Mouse (Mus musculus) embryonic facial prominence, embryonic 14.5 days (tissue): ENCODE measurements around the gene N4bp2l2. TPM values are rescaled to one million over a fixed set of nuclear protein-coding genes. Genes with fewer than 3 reads are reported as not detected.
"Not testable (repeated sequence)": the region's sequence is repeated elsewhere in the genome, so short reads cannot be mapped to it uniquely, and the experiment has no call there.

Experiments
- ATAC-seq: fragments of 200-750 bp; cut with Nextera tagmentation; 2 replicates; pipeline ENCODE4 v1.8.0; 2017; ENCODE audit warnings: low read depth, moderate number of reproducible peaks, moderate TSS enrichment
- DNase-seq: peaks from one replicate; pipeline ENCODE4 v3.0.0-alpha.2; 2015; ENCODE audit warnings: low spot score
- H3K27ac ChIP-seq: fragments of 300-500 bp; sonication (generic); replicated peaks from 2 replicates; pipeline ENCODE4 v1.5.1; 2014; ENCODE audit warnings: low read depth, mild to moderate bottlenecking, low read length, moderate library complexity
- H3K27me3 ChIP-seq: fragments of 300-500 bp; sonication (generic); replicated peaks from 2 replicates; pipeline ENCODE4 v1.6.1; 2014; ENCODE audit warnings: low read length; ENCODE audit not compliant: control insufficient read depth, insufficient read depth
- H3K36me3 ChIP-seq: fragments of 300-500 bp; sonication (generic); 2 replicates; pipeline ENCODE4 v1.6.1; 2014; ENCODE audit warnings: low read length, mixed read lengths; ENCODE audit not compliant: control insufficient read depth, insufficient read depth
- H3K4me1 ChIP-seq: fragments of 300-500 bp; sonication (generic); 2 replicates; pipeline ENCODE4 v1.6.1; 2014; ENCODE audit warnings: antibody characterized with exemption, low read length; ENCODE audit not compliant: control insufficient read depth, insufficient read depth
- H3K4me2 ChIP-seq: fragments of 300-500 bp; sonication (generic); 2 replicates; pipeline ENCODE4 v1.6.1; 2014; ENCODE audit warnings: low read depth, mild to moderate bottlenecking, low read length, moderate library complexity, mixed read lengths
- H3K4me3 ChIP-seq: fragments of 300-500 bp; sonication (generic); 2 replicates; pipeline ENCODE4 v1.5.1; 2014; ENCODE audit warnings: low read depth, mild to moderate bottlenecking, low read length
- H3K9ac ChIP-seq: fragments of 300-500 bp; sonication (generic); 2 replicates; pipeline ENCODE4 v1.6.1; 2014; ENCODE audit warnings: low read depth, mild to moderate bottlenecking, low read length, moderate library complexity, mixed read lengths
- H3K9me3 ChIP-seq: fragments of 300-500 bp; sonication (generic); 2 replicates; pipeline ENCODE4 v1.6.1; 2016; ENCODE audit warnings: low read length; ENCODE audit not compliant: control insufficient read depth
- WGBS: fragments of 180-500 bp; shearing (Covaris S2); extraction: QIAGEN DNeasy Blood & Tissue Kit; methylation state at CpG from one replicate; pipeline ENCODE4 v1.1.7; 2014; 5-methylcytosine and 5-hydroxymethylcytosine counted together
- polyA plus RNA-seq: library from polyadenylated mRNA; unstranded; fragments of >200 nt; fragmentation: Nextera tagmentation; extraction: Ambion mirVana; gene quantifications from 2 replicates; pipeline ENCODE4 v1.2.1, GENCODE M21; 2014

The N4bp2l2 gene
- polyA plus RNA-seq, 1 experiment from 2014 or later: 41.6 TPM

GRCm38 (mm10) chr5:150660296-150660695, 5.7 kb downstream of the N4bp2l2 start:
- ATAC-seq, H3K9ac ChIP-seq, H3K9me3 ChIP-seq, H3K27me3 ChIP-seq, H3K4me3 ChIP-seq, H3K4me2 ChIP-seq, DNase-seq, H3K27ac ChIP-seq: not testable (repeated sequence)
- peaks cover 33% of the 10 kb centered on the region for H3K36me3 ChIP-seq
- H3K4me1 ChIP-seq: peaks cover 22% of the 10 kb centered on the region
- 96% methylated on average over 3 of the region's 3 CpGs for WGBS

GRCm38 (mm10) chr5:150659425-150659824, 6.6 kb downstream of the N4bp2l2 start:
- H3K9ac ChIP-seq, DNase-seq, ATAC-seq, H3K9me3 ChIP-seq, H3K4me3 ChIP-seq, H3K4me2 ChIP-seq, H3K27ac ChIP-seq, H3K27me3 ChIP-seq: not testable (repeated sequence)
- Histone ChIP-seq H3K4me1 (peaks cover 22% of the 10 kb centered on the region), H3K36me3 (peaks cover 33% of the 10 kb centered on the region)
- WGBS: 88% methylated on average over 6 of the region's 6 CpGs

- peaks cover 14% of the 10 kb centered on the region; the same call in 1 of the 2 replicates for H3K4me1 ChIP-seq
- H3K9ac ChIP-seq: no peak overlapping the region
- H3K27me3 ChIP-seq: no peaks in the 10 kb centered on the region
- no peaks in the 10 kb centered on the region for H3K9me3 ChIP-seq
- no peak overlapping the region for H3K27ac ChIP-seq
- no peak overlapping the region for H3K4me3 ChIP-seq
- no peak overlapping the region for H3K4me2 ChIP-seq
- no peak for ATAC-seq
- H3K36me3 ChIP-seq: peaks cover 17% of the 10 kb centered on the region
- no peak for DNase-seq
Measured at GRCm38 (mm10) chr5:150654548-150654947, 11.4 kb downstream of the N4bp2l2 start.

GRCm38 (mm10) chr5:150652578-150652977, 13.4 kb downstream of the N4bp2l2 start:
- no peak overlapping the region for H3K9ac ChIP-seq
- ATAC-seq: no peak
- 86% methylated on average over 2 of the region's 2 CpGs for WGBS

GRCm38 (mm10) chr5:150644926-150645325, 21.1 kb downstream of the N4bp2l2 start:
- no peak for DNase-seq
- Histone ChIP-seq H3K4me1 (no peaks in the 10 kb centered on the region), H3K4me2 (no peak overlapping the region), H3K27ac (no peak overlapping the region), H3K4me3 (no peak overlapping the region), H3K9ac (no peak overlapping the region), H3K9me3 (no peaks in the 10 kb centered on the region), H3K36me3 (peaks cover 73% of the 10 kb centered on the region), H3K27me3 (no peaks in the 10 kb centered on the region)
- 89% methylated on average over 4 of the region's 4 CpGs for WGBS
- ATAC-seq: no peak

More at GRCm38 (mm10) chr5:150652578-150652977, 13.4 kb downstream of the N4bp2l2 start:
- Histone ChIP-seq H3K27ac (no peak overlapping the region), H3K36me3 (peaks cover 31% of the 10 kb centered on the region), H3K27me3 (no peaks in the 10 kb centered on the region), H3K4me3 (no peak overlapping the region), H3K4me2 (no peak overlapping the region), H3K4me1 (peaks cover 4% of the 10 kb centered on the region; the same call in 1 of the 2 replicates), H3K9me3 (no peaks in the 10 kb centered on the region)
- DNase-seq: no peak

- H3K9me3 ChIP-seq, H3K4me2 ChIP-seq, H3K4me1 ChIP-seq, ATAC-seq, H3K4me3 ChIP-seq, H3K27ac ChIP-seq, H3K9ac ChIP-seq, DNase-seq, H3K27me3 ChIP-seq: not testable (repeated sequence)
- WGBS: 94% methylated on average over 4 of the region's 4 CpGs
- H3K36me3 ChIP-seq: peaks cover 66% of the 10 kb centered on the region
Measured at GRCm38 (mm10) chr5:150643390-150643789, 22.6 kb downstream of the N4bp2l2 start.

GRCm38 (mm10) chr5:150641440-150641839, 24.5 kb downstream of the N4bp2l2 start:
- Histone ChIP-seq H3K9me3 (no peaks in the 10 kb centered on the region), H3K36me3 (peaks cover 74% of the 10 kb centered on the region), H3K4me3 (no peak overlapping the region), H3K4me2 (no peak overlapping the region), H3K27ac (no peak overlapping the region), H3K9ac (no peak overlapping the region), H3K4me1 (no peaks in the 10 kb centered on the region), H3K27me3 (no peaks in the 10 kb centered on the region)
- DNase-seq (no peak), ATAC-seq (no peak)
- 92% methylated on average over 3 of the region's 3 CpGs for WGBS

- no peak overlapping the region for H3K27ac ChIP-seq
- no peaks in the 10 kb centered on the region for H3K9me3 ChIP-seq
- H3K36me3 ChIP-seq: peaks cover 9% of the 10 kb centered on the region; the same call in 1 of the 2 replicates
- no peaks in the 10 kb centered on the region for H3K27me3 ChIP-seq
- WGBS: 81% methylated on average over 2 of the region's 2 CpGs
- H3K4me3 ChIP-seq: no peak overlapping the region
- no peak overlapping the region for H3K9ac ChIP-seq
- no peak for ATAC-seq
- H3K4me2 ChIP-seq: no peak overlapping the region
- DNase-seq: no peak
- no peaks in the 10 kb centered on the region for H3K4me1 ChIP-seq
Measured at GRCm38 (mm10) chr5:150629692-150630091, 36.3 kb downstream of the N4bp2l2 start.

GRCm38 (mm10) chr5:150629272-150629671, 36.7 kb downstream of the N4bp2l2 start:
- H3K4me2 ChIP-seq: no peak overlapping the region
- ATAC-seq: no peak
- H3K9ac ChIP-seq: no peak overlapping the region
- no peak overlapping the region for H3K4me3 ChIP-seq
- no peak overlapping the region for H3K27ac ChIP-seq
- H3K4me1 ChIP-seq: no peaks in the 10 kb centered on the region
- no peaks in the 10 kb centered on the region for H3K9me3 ChIP-seq
- H3K27me3 ChIP-seq: no peaks in the 10 kb centered on the region
- no peak for DNase-seq
- WGBS: 92% methylated on average over 1 of the region's 1 CpGs
- H3K36me3 ChIP-seq: peaks cover 9% of the 10 kb centered on the region; the same call in 1 of the 2 replicates
